Mouse (Mus musculus): ENCODE measurements at regions not wholly inside any gene's neighbourhood (a gene's known extent, or its start where the extent isn't known, plus 50 kb on each side); places are given as distances from the start of the nearest gene placed in this dataset.

GRCm38 (mm10) chrX:21828975-21829374 is 84.1 kb upstream of the Gm28269 start:
- DNase-seq (ENCODE audit: low read depth) = peak; percentile 62

GRCm38 (mm10) chrX:21809212-21809611 is 64.3 kb upstream of the Gm28269 start:
- no peak for DNase-seq (ENCODE audit: low read depth)

- no peak for DNase-seq (ENCODE audit: low read depth)
These were observed 56.9 kb upstream of the Gm28269 start for GRCm38 (mm10) chrX:21801834-21802233.
